Mouse (Mus musculus): ENCODE data around the gene Pitpnm2.

GRCm38 (mm10) chr5:124185706-124186464, 63.7 kb downstream of the Pitpnm2 start:
- TF ChIP-seq KAT2A (conservative IDR thresholded peaks at IDR 0.05; ENCODE audit: low read depth, low read length) = no peak
- no peak for TF ChIP-seq E2F4 (IDR thresholded peaks at IDR 0.05; ENCODE audit: borderline replicate concordance, low read depth, low read length)
- no peak for TF ChIP-seq CTCF (IDR thresholded peaks at IDR 0.05 in 2 of 3, conservative IDR thresholded peaks at IDR 0.05 in 1 of 3; ENCODE audit: control insufficient read depth in 1 of 3, insufficient read depth in 1 of 3, low read depth in 2 of 3, low read length in 3 of 3, poor library complexity in 1 of 3, severe bottlenecking in 1 of 3)

Measured in MEL (cell line).